Mouse (Mus musculus) brown adipose tissue, adult 24 weeks (tissue): ENCODE results near the gene Mea1. TPM values are rescaled to one million over a fixed set of nuclear protein-coding genes. Genes with fewer than 3 reads are reported as not detected.

ENCODE experiments used
- H3K27ac ChIP-seq: fragments of 200-500 bp; replicated peaks from 2 replicates; pipeline ENCODE4 v1.5.1; 2012; ENCODE audit warnings: low read depth, mild to moderate bottlenecking, low read length
- H3K4me1 ChIP-seq: fragments of 200-500 bp; 2 replicates; pipeline ENCODE4 v1.6.1; 2012; ENCODE audit warnings: low read length, mixed read lengths; ENCODE audit not compliant: control insufficient read depth, insufficient read depth, insufficient read length
- H3K4me3 ChIP-seq: fragments of 200-500 bp; 2 replicates; pipeline ENCODE4 v1.5.1; 2012; ENCODE audit warnings: low read depth, mild to moderate bottlenecking, low read length, moderate library complexity; ENCODE audit not compliant: insufficient read depth
- polyA plus RNA-seq: library from polyadenylated mRNA; stranded (reverse); fragments of >200 nt; gene quantifications from 2 replicates; pipeline ENCODE4 v1.2.4, GENCODE M21; 2012; ENCODE audit not compliant: missing spikeins, insufficient read depth, insufficient read length

Gene Mea1
- polyA plus RNA-seq, result 121 and 148 TPM in 2 replicates

DNA sequence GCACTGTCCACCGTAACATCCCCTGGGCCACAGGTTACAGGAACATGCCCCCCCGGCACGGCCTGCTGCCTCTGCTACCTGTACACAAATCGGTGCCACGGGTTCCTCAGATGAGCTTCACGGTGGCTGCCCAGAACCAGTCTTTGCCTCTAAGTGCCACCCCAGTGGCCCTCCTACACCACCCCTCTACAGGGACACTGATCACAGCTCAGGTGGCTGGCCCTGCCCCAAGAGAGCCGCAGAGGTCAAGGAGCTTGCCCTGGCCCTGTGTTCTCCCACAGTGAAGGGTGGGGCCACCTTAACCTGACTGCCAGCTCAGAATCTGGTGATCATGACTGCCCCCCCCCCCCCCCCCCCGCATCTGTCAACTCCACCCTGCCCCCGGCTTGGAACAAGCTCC is at the start of gene Mea1:
Gene Mea1, plus strand, starts transcription at position 378 of the 400 bp plus-strand sequence.
- no peak within 1 kb of the TSS for H3K27ac ChIP-seq

DNA sequence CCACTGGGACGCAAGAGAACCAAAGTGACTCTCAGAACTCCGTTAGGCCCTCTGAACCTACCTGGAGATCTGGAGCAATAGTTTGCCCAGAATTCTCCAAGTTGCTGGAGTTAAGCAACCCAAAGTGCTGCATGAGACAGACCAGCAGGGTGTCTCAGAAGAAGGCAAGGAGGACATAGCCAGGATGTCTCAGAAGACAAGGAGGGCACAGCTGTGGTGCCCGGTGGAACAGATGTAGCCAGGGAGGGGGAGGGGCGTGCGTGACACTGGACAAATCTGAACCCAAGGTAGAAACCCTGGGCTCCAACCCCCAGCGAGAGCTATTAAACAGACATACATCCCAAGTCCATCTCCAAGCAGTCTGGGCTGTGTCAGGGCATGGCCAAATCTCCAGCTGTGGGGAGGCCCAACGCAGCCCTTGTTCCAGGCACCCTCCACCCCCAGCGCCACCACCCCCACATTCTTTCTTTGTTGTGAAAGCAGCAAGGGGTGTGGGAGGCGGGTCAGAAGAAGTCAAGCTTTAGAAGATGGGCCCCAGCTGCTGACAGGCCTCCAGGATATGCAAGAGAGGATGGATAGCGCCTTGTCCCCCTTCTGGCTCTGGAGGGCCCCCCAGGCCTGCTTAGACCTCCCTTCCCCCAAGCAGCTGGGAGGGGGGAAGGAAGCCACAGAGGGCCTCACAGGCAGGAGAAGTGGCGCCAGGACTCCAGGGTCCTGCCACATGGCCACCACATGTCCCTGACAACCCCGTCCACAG is 48.7 kb upstream of the Mea1 start:
- H3K4me3 ChIP-seq, result 0 out of 2 replicates have a peak overlapping the region, but pooled peaks have one; percentile 7
- H3K27ac ChIP-seq, result no peak overlapping the region
- H3K4me1 ChIP-seq, result no peaks in the 10 kb centered on the region

More for the DNA sequence above, at the start of gene Mea1:
- peak within 1 kb of the TSS; percentile 81 for H3K4me3 ChIP-seq
- peaks cover 4% of the 10 kb centered on the region; the same call in 1 of the 2 replicates for H3K4me1 ChIP-seq

GRCm38 (mm10) chr17:46636831-46637523 is 41.6 kb upstream of the Mea1 start:
- H3K27ac ChIP-seq, result no peak overlapping the region
- no peaks in the 10 kb centered on the region for H3K4me1 ChIP-seq
- H3K4me3 ChIP-seq, result no peak overlapping the region

DNA sequence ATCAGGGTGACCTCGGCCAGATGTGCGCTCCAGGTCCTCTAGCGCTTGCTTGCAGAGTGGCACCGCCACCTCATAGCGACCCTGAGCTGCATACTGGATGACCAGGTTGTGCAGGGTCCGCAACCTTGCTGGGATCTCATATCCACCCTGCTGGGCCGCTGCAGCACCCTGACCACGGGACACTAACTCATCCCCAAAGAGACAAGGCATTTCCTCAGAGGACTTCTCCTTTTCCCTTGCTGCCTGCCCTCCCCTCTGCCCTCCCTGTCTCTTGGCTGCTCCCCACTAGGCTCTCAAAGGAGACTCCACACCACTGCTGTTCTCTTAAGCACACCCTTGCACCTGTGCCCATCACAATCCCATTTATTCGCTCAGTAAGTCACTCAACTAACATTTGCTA is 38.7 kb upstream of the Mea1 start:
- H3K27ac ChIP-seq, result no peak overlapping the region
- H3K4me3 ChIP-seq, result 0 out of 2 replicates have a peak overlapping the region, but pooled peaks have one; percentile 8
- H3K4me1 ChIP-seq, result 0 out of 2 replicates have a peak, but pooled peaks cover 2% of the 10 kb centered on the region

GRCm38 (mm10) chr17:46642060-46642459 is 36.5 kb upstream of the Mea1 start:
- H3K27ac ChIP-seq, result no peak overlapping the region

DNA sequence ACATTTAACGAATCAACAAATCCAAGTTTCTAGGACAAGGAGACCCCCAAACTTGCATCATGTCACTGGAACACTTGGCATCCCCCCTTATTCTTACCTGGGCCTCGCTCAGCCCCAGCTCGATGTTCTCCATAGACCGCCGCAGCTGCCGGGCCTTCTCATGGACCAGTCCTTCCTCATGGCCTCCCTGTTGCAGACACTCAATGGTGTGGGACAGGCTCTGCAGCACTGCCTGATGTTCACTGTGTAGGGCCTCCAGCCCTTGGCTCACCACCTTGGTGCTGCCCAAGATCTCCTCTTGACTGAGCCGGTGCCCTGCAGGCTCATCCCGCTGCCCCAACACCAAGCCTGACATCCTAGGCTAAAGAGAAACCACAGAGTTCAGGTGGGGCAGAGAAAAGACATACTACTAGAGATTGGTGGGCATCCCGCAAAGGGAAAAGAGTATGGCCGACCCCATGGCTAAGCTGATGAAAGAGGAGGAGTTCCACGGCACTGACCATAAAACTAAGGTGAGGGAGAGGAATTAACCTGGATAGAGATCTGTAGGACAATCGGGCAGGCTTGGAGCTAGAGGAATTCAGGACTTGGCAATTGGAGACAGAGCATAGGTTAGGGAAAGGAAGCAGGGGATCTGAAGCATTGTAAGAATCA is 34.3 kb upstream of the Mea1 start:
- Histone ChIP-seq H3K4me3 (peak overlapping the region; percentile 89), H3K4me1 (0 out of 2 replicates have a peak, but pooled peaks cover 2% of the 10 kb centered on the region), H3K27ac (no peak overlapping the region)

More at GRCm38 (mm10) chr17:46642060-46642459, 36.5 kb upstream of the Mea1 start:
- 0 out of 2 replicates have a peak, but pooled peaks cover 2% of the 10 kb centered on the region for H3K4me1 ChIP-seq
- no peak overlapping the region for H3K4me3 ChIP-seq

DNA sequence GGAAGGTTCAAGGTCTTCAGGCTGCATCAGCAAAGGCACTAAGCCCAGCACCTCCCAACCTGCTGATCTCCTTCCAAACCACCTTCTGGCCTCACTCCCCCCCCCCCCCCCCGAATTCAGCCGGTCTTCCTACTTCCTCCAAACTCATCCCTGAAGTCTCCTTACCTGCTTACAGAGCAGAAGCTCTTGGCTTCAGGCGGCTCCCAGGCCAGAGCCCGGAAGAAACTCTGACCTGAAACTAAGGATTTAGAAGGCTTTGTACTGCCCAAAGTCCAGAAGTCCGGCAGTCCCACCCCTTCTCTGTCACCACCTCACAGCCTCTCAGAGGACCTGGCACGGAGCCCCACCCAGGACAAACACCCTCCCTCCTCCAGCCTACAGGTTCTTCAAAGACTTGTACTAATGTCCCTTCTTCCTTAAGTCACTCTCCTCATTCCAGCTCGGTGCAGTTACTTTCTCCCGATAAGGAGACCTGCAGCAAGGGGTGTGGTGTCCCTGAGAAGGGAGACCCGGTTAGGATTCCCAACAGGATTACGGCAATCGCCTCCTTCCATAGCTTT is 33.6 kb upstream of the Mea1 start:
- H3K4me1 ChIP-seq, result peaks cover 5% of the 10 kb centered on the region; the same call in 1 of the 2 replicates
- H3K4me3 ChIP-seq, result peak overlapping the region; percentile 89
- peak overlapping the region; percentile 71 for H3K27ac ChIP-seq

- H3K4me3 ChIP-seq, result peak within 1 kb of the TSS; percentile 90
- H3K27ac ChIP-seq, result peak within 1 kb of the TSS; percentile 84
- H3K4me1 ChIP-seq, result peaks cover 5% of the 10 kb centered on the region; the same call in 1 of the 2 replicates
Measured at GRCm38 (mm10) chr17:46645561-46646321, 32.9 kb upstream of the Mea1 start, which contains the start of the genes Klc4 and Mrpl2. Klc4 (minus strand) TSS chr17:46646022. Mrpl2 (plus strand) TSS chr17:46646229.

- peak overlapping the region; percentile 84 for H3K27ac ChIP-seq
- peak overlapping the region; percentile 90 for H3K4me3 ChIP-seq
- peaks cover 7% of the 10 kb centered on the region for H3K4me1 ChIP-seq
Measured at GRCm38 (mm10) chr17:46646322-46646662, 32.3 kb upstream of the Mea1 start.

- no peak overlapping the region for H3K27ac ChIP-seq
- no peak overlapping the region for H3K4me3 ChIP-seq
- peaks cover 14% of the 10 kb centered on the region for H3K4me1 ChIP-seq
Measured at GRCm38 (mm10) chr17:46647279-46647678, 31.3 kb upstream of the Mea1 start.

- H3K4me3 ChIP-seq, result no peak overlapping the region
- peaks cover 14% of the 10 kb centered on the region for H3K4me1 ChIP-seq
- no peak overlapping the region for H3K27ac ChIP-seq
Measured at GRCm38 (mm10) chr17:46648436-46648835, 30.2 kb upstream of the Mea1 start.

- peaks cover 12% of the 10 kb centered on the region for H3K4me1 ChIP-seq
- H3K4me3 ChIP-seq, result peak overlapping the region; percentile 79
- peak overlapping the region; percentile 88 for H3K27ac ChIP-seq
Measured at GRCm38 (mm10) chr17:46649811-46650210, 28.8 kb upstream of the Mea1 start.

DNA sequence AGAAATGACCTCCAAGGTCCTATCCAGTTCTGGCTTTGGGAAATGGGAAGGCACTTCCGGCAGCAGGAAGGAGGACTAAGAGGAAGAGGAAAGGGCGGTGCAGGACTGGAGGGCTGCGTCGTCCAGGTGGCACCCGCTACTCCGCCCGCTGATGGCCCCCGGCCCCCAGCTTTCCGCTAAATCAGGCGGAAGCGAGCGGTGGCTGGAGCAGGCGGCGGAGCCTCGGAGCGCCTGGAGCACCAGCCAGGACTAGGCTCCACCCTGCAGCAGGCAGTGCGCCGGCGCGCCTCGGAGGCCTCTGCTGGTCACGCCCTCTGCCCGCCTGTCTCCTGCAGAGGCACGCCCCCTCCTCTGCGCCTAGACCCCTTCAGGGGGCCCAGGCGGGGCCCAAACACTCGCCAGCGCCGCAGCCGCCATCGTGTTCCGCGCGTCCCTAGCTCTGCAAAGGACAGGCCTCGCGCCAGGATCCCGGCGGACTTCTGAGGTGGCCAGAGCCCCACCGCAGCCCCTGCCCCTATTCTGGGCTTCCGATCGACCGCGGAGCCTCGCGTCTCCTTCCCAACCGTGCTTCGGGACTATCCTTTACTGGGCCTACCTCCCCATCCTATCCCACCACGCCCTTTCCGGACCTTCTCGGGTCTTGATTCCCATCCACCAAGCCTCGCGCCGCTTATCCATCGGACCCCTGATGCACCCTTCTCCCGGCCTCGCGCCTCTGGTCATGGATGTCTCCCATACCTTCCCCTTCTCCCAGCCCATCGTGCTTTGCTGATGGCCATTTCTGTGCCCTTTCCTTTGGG is 28.2 kb upstream of the Mea1 start, which contains the start of gene Cul7:
Gene Cul7, plus strand, starts transcription at position 106 of the 800 bp plus-strand sequence.
- H3K4me1 ChIP-seq, result peaks cover 12% of the 10 kb centered on the region
- H3K4me3 ChIP-seq, result peak within 1 kb of the TSS; percentile 79
- H3K27ac ChIP-seq, result peak within 1 kb of the TSS; percentile 88
